Mouse (Mus musculus) bone marrow macrophage, adult 2 months (primary cell): ENCODE measurements around the gene Mn1.

Experiments
- CTCF ChIP-seq: IDR thresholded peaks from 2 replicates; pipeline ENCODE4 v1.5.1; 2012; ENCODE audit warnings: low read depth, mild to moderate bottlenecking, low read length, moderate library complexity
- POLR2A ChIP-seq: IDR thresholded peaks from 2 replicates; pipeline ENCODE4 v1.6.1; 2012; ENCODE audit warnings: mild to moderate bottlenecking, low read depth, low read length, borderline replicate concordance

DNA sequence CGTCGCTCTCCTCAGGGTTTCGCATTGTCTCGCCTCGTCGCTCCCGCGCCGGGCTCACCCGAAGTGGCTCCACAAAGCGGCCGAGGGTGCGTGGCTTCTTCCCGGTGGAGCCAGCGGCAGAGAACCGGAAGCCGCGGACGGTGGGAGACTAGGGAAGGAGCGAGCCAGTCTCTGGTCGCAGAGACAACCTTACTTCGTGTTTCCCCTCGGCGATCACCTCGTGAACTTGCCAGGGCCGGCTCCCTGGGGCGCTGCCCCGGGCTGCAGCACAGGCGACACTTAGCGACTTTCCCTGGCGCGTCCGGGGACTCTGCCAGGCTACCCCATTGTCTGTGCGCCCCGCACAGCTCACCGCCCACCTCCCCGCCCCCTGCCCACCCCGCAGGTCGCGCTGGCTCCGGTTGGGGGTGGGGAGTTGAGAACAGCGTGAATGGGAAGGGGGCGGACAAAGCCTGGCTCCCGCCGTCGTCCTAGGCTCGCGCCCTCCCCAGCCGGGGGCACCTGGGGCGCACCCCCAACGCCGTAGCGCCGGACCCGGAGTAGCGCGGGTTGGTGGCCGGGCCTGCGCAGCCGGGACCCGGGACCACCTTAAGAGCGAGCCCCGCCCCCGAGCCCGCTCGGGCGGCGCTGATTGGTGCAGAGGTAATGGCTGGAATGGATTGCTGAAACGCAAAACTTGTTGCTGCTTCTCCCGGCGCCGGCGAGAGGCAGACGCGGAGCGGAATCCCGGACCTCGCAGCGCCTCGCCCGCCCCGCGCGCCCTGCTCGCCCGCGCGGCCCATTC, at the start of gene Mn1:
- TF ChIP-seq POLR2A (no peak), CTCF (no peak)
